Mouse (Mus musculus): ENCODE data around the gene Magi2. TPM values are rescaled to one million over a fixed set of nuclear protein-coding genes. Genes with fewer than 3 reads are reported as not detected.

Gene Magi2
- polyA plus RNA-seq, 1 experiment = 0.60 TPM

DNA sequence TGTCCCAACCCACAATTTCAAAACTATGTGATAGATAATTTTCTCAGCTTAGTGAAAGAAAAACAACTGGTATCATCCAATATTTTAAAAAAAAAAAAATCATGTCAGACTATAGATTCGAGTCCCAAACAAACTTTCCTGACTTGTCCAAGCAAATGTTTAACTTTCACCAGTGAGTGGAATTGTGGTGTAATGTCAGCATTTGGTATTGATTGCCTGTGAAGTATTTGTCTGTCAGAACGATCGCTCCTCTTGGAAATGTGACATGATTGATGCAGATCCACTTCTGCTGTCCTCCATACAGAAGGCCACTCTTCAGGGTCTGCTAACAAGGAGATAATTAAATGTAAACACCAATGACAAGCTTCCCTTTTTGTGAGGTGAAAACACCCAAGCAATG is 1362.9 kb downstream of the Magi2 start:
- TF ChIP-seq CTCF (IDR thresholded peaks at IDR 0.05; ENCODE audit: extremely low read depth, insufficient read length, insufficient replicate concordance, low read depth, low read length) (no peak), POLR2A (IDR thresholded peaks at IDR 0.05; ENCODE audit: low read depth, low read length) (no peak)
- no peaks in the 10 kb centered on the region for H3K36me3 ChIP-seq (ENCODE audit: control insufficient read depth, insufficient read depth, low read length)
- no peak overlapping the region for H3K4me3 ChIP-seq (ENCODE audit: low read depth, low read length)
- H3K27me3 ChIP-seq (ENCODE audit: control insufficient read depth, insufficient read depth, low read length) = no peaks in the 10 kb centered on the region
- no peak overlapping the region for H3K27ac ChIP-seq (ENCODE audit: insufficient read depth, low read depth, low read length)
- no peaks in the 10 kb centered on the region for H3K4me1 ChIP-seq (ENCODE audit: control insufficient read depth, insufficient read depth, insufficient read length, low read length)
- 21% methylated on average over 3 of the region's 3 CpGs for WGBS

DNA sequence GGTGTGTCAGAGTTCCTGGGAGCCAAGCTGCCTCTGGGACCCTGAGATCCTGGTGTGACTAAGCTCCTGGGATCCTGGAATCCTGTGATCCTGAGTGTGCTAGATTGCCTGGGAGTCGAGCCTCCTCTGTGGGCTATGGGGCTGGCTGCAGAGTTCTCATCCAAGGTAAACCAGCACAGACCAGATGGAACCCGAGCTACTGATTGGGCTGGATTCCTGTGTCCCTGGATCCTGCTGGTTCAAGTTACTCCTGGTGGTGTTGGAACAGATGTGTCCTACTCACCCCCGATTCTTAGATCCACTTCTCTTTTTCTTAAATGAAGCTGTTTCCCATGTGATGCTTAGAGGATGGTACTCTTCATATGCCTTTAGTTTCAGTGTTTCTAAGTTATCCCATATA is 1371.4 kb downstream of the Magi2 start:
- Histone ChIP-seq H3K27ac (ENCODE audit: insufficient read depth, low read depth, low read length) (no peak overlapping the region), H3K36me3 (ENCODE audit: control insufficient read depth, insufficient read depth, low read length) (no peaks in the 10 kb centered on the region), H3K27me3 (ENCODE audit: control insufficient read depth, insufficient read depth, low read length) (no peaks in the 10 kb centered on the region), H3K4me3 (ENCODE audit: low read depth, low read length) (no peak overlapping the region), H3K4me1 (ENCODE audit: control insufficient read depth, insufficient read depth, insufficient read length, low read length) (no peaks in the 10 kb centered on the region)
- TF ChIP-seq POLR2A (IDR thresholded peaks at IDR 0.05; ENCODE audit: low read depth, low read length) (no peak), CTCF (IDR thresholded peaks at IDR 0.05; ENCODE audit: extremely low read depth, insufficient read length, insufficient replicate concordance, low read depth, low read length) (no peak)
- 71% methylated on average over 3 of the region's 3 CpGs for WGBS

DNA sequence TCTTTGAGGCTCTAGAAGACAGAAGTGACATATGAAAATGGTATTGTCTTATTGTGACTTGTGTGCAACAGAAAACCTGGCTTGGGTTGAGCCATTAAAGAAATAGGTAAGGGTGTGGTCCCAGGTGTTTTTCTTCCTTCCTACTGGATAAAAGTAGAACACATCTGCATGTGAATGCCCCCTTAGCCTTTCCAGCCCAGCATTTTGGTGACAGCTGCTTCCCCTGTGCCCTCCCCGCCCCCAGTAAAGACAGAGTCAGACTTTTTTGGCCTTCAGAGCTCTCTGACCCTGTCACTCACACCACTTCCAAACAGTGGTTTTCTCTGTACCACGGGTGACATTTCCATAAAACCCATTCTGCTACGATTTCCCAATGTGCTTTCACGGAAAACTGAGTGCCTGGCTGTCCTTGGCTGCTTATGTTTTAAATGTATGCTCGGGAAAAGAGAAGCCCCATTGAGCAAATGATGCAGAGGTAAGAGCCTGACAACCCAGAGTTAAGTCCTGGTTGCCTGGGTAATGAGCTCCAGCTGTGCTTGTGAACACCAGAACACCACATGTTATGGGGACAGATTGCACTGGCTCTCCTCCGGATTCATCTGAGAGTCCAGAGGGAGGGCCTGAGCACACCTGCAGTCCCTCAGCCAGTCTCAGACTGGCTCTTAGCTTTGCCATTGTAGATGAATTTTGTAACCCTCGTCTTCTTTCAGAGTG is 1377.1 kb downstream of the Magi2 start:
- Histone ChIP-seq H3K4me3 (ENCODE audit: low read depth, low read length) (no peak overlapping the region), H3K27ac (ENCODE audit: insufficient read depth, low read depth, low read length) (no peak overlapping the region), H3K4me1 (ENCODE audit: control insufficient read depth, insufficient read depth, insufficient read length, low read length) (no peaks in the 10 kb centered on the region), H3K36me3 (ENCODE audit: control insufficient read depth, insufficient read depth, low read length) (no peaks in the 10 kb centered on the region), H3K27me3 (ENCODE audit: control insufficient read depth, insufficient read depth, low read length) (no peaks in the 10 kb centered on the region)
- WGBS = 61% methylated on average over 7 of the region's 7 CpGs
- no peak for TF ChIP-seq POLR2A (IDR thresholded peaks at IDR 0.05; ENCODE audit: low read depth, low read length)
- TF ChIP-seq CTCF (IDR thresholded peaks at IDR 0.05; ENCODE audit: extremely low read depth, insufficient read length, insufficient replicate concordance, low read depth, low read length) = no peak

DNA sequence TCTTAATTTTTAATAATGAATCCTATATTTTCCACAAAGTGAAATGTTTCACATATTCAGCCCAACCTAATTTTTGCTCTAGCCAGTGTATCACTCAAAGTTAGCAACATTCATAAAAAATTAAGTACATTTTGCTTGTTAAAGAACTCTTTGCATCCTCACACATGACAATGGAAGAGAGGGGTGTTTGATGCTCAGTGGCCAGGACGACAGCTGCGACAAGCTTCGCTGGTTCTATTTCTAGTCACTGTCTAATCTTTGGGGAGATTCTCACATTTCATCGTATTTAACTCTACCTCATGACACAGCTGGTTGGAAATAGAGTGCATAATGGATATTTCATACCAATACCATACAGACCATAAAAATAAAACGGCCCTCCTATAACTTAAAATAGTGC is 1379.7 kb downstream of the Magi2 start:
- Histone ChIP-seq H3K27me3 (ENCODE audit: control insufficient read depth, insufficient read depth, low read length) (no peaks in the 10 kb centered on the region), H3K4me1 (ENCODE audit: control insufficient read depth, insufficient read depth, insufficient read length, low read length) (no peaks in the 10 kb centered on the region), H3K4me3 (ENCODE audit: low read depth, low read length) (no peak overlapping the region), H3K36me3 (ENCODE audit: control insufficient read depth, insufficient read depth, low read length) (no peaks in the 10 kb centered on the region), H3K27ac (ENCODE audit: insufficient read depth, low read depth, low read length) (no peak overlapping the region)
- TF ChIP-seq CTCF (IDR thresholded peaks at IDR 0.05; ENCODE audit: extremely low read depth, insufficient read length, insufficient replicate concordance, low read depth, low read length) (no peak), POLR2A (IDR thresholded peaks at IDR 0.05; ENCODE audit: low read depth, low read length) (no peak)
- WGBS = 90% methylated on average over 5 of the region's 5 CpGs

- H3K27me3 ChIP-seq (ENCODE audit: control insufficient read depth, insufficient read depth, low read length) = no peaks in the 10 kb centered on the region
- H3K27ac ChIP-seq (ENCODE audit: insufficient read depth, low read depth, low read length) = no peak overlapping the region
- no peaks in the 10 kb centered on the region for H3K36me3 ChIP-seq (ENCODE audit: control insufficient read depth, insufficient read depth, low read length)
- TF ChIP-seq POLR2A (IDR thresholded peaks at IDR 0.05; ENCODE audit: low read depth, low read length) = no peak
- TF ChIP-seq CTCF (IDR thresholded peaks at IDR 0.05; ENCODE audit: extremely low read depth, insufficient read length, insufficient replicate concordance, low read depth, low read length) = no peak
- no peaks in the 10 kb centered on the region for H3K4me1 ChIP-seq (ENCODE audit: control insufficient read depth, insufficient read depth, insufficient read length, low read length)
- WGBS = 49% methylated on average over 1 of the region's 1 CpGs
- H3K4me3 ChIP-seq (ENCODE audit: low read depth, low read length) = no peak overlapping the region
Measured at GRCm38 (mm10) chr5:20607503-20607902, 1380.7 kb downstream of the Magi2 start.

GRCm38 (mm10) chr5:20609206-20609935 is 1382.5 kb downstream of the Magi2 start:
- TF ChIP-seq CTCF (IDR thresholded peaks at IDR 0.05; ENCODE audit: extremely low read depth, insufficient read length, insufficient replicate concordance, low read depth, low read length) (no peak), POLR2A (IDR thresholded peaks at IDR 0.05; ENCODE audit: low read depth, low read length) (no peak)
- 75% methylated on average over 12 of the region's 12 CpGs for WGBS
- no peak overlapping the region for H3K4me3 ChIP-seq (ENCODE audit: low read depth, low read length)
- no peaks in the 10 kb centered on the region for H3K4me1 ChIP-seq (ENCODE audit: control insufficient read depth, insufficient read depth, insufficient read length, low read length)
- no peaks in the 10 kb centered on the region for H3K36me3 ChIP-seq (ENCODE audit: control insufficient read depth, insufficient read depth, low read length)
- H3K27ac ChIP-seq (ENCODE audit: insufficient read depth, low read depth, low read length) = no peak overlapping the region
- no peaks in the 10 kb centered on the region for H3K27me3 ChIP-seq (ENCODE audit: control insufficient read depth, insufficient read depth, low read length)

- TF ChIP-seq POLR2A (IDR thresholded peaks at IDR 0.05; ENCODE audit: low read depth, low read length) (no peak), CTCF (IDR thresholded peaks at IDR 0.05; ENCODE audit: extremely low read depth, insufficient read length, insufficient replicate concordance, low read depth, low read length) (no peak)
- WGBS = 87% methylated on average over 2 of the region's 2 CpGs
- no peaks in the 10 kb centered on the region for H3K27me3 ChIP-seq (ENCODE audit: control insufficient read depth, insufficient read depth, low read length)
- H3K27ac ChIP-seq (ENCODE audit: insufficient read depth, low read depth, low read length) = no peak overlapping the region
- no peak overlapping the region for H3K4me3 ChIP-seq (ENCODE audit: low read depth, low read length)
- no peaks in the 10 kb centered on the region for H3K4me1 ChIP-seq (ENCODE audit: control insufficient read depth, insufficient read depth, insufficient read length, low read length)
- H3K36me3 ChIP-seq (ENCODE audit: control insufficient read depth, insufficient read depth, low read length) = no peaks in the 10 kb centered on the region
Measured at GRCm38 (mm10) chr5:20610640-20611039, 1383.8 kb downstream of the Magi2 start.
